Mouse (Mus musculus) midbrain, postnatal 0 days (tissue): Measurements from ENCODE around the gene Polr3a. TPM values are rescaled to one million over a fixed set of nuclear protein-coding genes. Genes with fewer than 3 reads are reported as not detected.
A peak's percentile ranks its signal among the peaks of the same experiment; 100 is the strongest.
"Not testable (repeated sequence)": the region's sequence is repeated elsewhere in the genome, so short reads cannot be mapped to it uniquely, and the experiment has no call there.

ENCODE experiments used
- ATAC-seq: fragments of 200-750 bp; cut with Nextera tagmentation; 2 replicates; pipeline ENCODE4 v1.8.0; 2017; ENCODE audit warnings: moderate number of reproducible peaks, mild to moderate bottlenecking, moderate TSS enrichment, moderate library complexity; ENCODE audit not compliant: low FRiP score
- DNase-seq: peaks from one replicate; pipeline ENCODE4 v3.0.0-alpha.2; 2015; ENCODE audit warnings: low spot score
- H3K27ac ChIP-seq: fragments of 300-500 bp; sonication (generic); 2 replicates; pipeline ENCODE4 v1.5.1; 2014; ENCODE audit warnings: low read depth, mild to moderate bottlenecking, low read length, mixed read lengths
- H3K27me3 ChIP-seq: fragments of 300-500 bp; sonication (generic); 2 replicates; pipeline ENCODE4 v1.6.1; 2014; ENCODE audit warnings: low read length, control low read depth, mixed read lengths; ENCODE audit not compliant: insufficient read depth
- H3K36me3 ChIP-seq: fragments of 300-500 bp; sonication (generic); 2 replicates; pipeline ENCODE4 v1.6.1; 2014; ENCODE audit warnings: low read length, control low read depth, mixed read lengths; ENCODE audit not compliant: insufficient read depth
- H3K4me1 ChIP-seq: fragments of 300-500 bp; sonication (generic); 2 replicates; pipeline ENCODE4 v1.6.1; 2014; ENCODE audit warnings: mild to moderate bottlenecking, control low read depth, antibody characterized with exemption, low read length, mixed read lengths; ENCODE audit not compliant: insufficient read depth
- H3K4me2 ChIP-seq: fragments of 300-500 bp; sonication (generic); 2 replicates; pipeline ENCODE4 v1.6.1; 2014; ENCODE audit warnings: low read depth, mild to moderate bottlenecking, low read length, mixed read lengths; ENCODE audit not compliant: poor library complexity, severe bottlenecking
- H3K4me3 ChIP-seq: fragments of 300-500 bp; sonication (generic); 2 replicates; pipeline ENCODE4 v1.5.1; 2014; ENCODE audit warnings: low read depth, mild to moderate bottlenecking, low read length, moderate library complexity
- H3K9ac ChIP-seq: fragments of 300-500 bp; sonication (generic); replicated peaks from 2 replicates; pipeline ENCODE4 v1.6.1; 2014; ENCODE audit warnings: mild to moderate bottlenecking, low read length, moderate library complexity, mixed read lengths; ENCODE audit not compliant: poor library complexity, severe bottlenecking
- H3K9me3 ChIP-seq: fragments of 300-500 bp; sonication (generic); 2 replicates; pipeline ENCODE4 v1.6.1; 2016; ENCODE audit warnings: low read length, control low read depth
- CTCF ChIP-seq: IDR thresholded peaks from 2 replicates; pipeline ENCODE4 v1.5.1; 2016; ENCODE audit warnings: antibody characterized with exemption, mild to moderate bottlenecking
- WGBS: fragments of 180-500 bp; shearing (Covaris S2); extraction: QIAGEN DNeasy Blood & Tissue Kit; methylation state at CpG from one replicate; pipeline ENCODE4 v1.1.7; 2014; 5-methylcytosine and 5-hydroxymethylcytosine counted together
- polyA plus RNA-seq: library from polyadenylated mRNA; unstranded; fragments of >200 nt; fragmentation: Nextera tagmentation; extraction: Ambion mirVana; gene quantifications from 2 replicates; pipeline ENCODE4 v1.2.1, GENCODE M21; 2015
- total RNA-seq: library from RNA; depleted of rRNA; stranded (reverse); fragments of >200 nt; gene quantifications from 2 replicates; pipeline ENCODE4 v1.2.3, GENCODE M21; 2014; rRNA removed

The Polr3a gene
- total and polyA plus RNA-seq, 2 experiments from 2014 or later: 14.6 to 22.0 TPM

DNA sequence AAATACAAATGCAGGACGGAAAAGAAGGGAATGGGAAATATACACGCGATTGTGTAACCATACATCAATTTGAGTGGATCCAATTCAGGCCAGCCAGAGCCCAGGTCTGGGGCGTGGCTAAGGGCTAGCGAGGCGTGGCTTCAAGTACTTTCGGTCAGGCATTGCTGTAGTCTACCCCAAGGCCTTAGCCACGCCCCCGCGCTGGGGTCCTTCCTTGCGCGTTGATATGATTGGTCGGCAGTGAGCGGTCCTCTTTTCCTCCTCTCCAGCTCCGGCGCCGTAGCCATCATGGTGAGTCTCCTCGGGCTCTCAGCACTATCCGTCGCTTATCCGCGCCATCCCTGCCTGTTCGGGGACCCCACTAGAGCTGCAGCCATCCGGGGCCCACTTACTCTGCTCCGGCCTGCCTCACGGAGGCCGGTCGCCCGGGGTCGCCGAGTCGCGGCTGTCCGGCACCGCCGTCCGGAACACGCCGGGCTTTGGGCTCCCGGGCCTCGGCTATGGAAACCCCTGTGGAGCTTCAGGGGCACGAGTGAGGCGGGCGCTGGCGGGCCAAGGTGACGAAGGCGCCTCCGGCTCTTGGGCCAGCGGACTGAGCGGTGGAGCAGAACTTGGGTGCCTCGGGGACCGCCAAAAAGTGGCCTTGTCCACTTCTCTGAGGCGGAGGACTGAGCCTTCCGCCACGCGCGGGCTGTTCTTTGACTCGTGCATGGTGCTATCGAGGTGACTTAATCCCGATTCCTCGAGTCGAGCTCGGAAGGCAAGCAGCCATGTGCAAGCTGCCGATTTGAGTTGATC, 3.8 kb upstream of the Polr3a start:
- no peak for TF ChIP-seq CTCF
- Histone ChIP-seq H3K9me3 (no peaks in the 10 kb centered on the region), H3K9ac (peak overlapping the region; percentile 87), H3K4me2 (peak overlapping the region; percentile 65), H3K36me3 (peaks cover 15% of the 10 kb centered on the region; the same call in 1 of the 2 replicates), H3K4me1 (peaks cover 7% of the 10 kb centered on the region), H3K27me3 (no peaks in the 10 kb centered on the region), H3K4me3 (peak overlapping the region; percentile 87), H3K27ac (peak overlapping the region; percentile 91)
- WGBS: under 1% methylated on average over 64 of the region's 64 CpGs
- ATAC-seq: peak; percentile 93
- peak; percentile 97 for DNase-seq

DNA sequence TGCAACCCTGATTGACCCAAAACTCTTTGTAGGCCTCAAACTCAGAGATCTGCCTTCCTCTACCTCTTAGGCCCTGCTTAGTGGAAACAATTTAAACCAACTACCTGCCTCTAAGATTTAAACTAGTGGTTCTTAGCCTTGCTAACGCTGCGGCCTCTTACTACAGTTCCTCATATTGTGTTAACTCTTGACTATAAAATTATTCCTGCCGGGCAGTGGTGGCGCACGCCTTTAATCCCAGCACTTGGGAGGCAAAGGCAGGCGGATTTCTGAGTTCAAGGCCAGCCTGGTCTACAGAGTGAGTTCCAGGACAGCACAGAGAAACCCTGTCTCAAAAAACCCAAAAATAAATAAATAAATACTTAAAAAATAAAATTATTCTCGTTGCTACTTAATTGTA, 2.9 kb upstream of the Polr3a start:
- not testable (repeated sequence) for H3K27me3 ChIP-seq, DNase-seq, H3K36me3 ChIP-seq, ATAC-seq, H3K4me2 ChIP-seq, H3K9me3 ChIP-seq, H3K4me3 ChIP-seq, H3K27ac ChIP-seq, H3K4me1 ChIP-seq, H3K9ac ChIP-seq
- 90% methylated on average over 7 of the region's 7 CpGs for WGBS

DNA sequence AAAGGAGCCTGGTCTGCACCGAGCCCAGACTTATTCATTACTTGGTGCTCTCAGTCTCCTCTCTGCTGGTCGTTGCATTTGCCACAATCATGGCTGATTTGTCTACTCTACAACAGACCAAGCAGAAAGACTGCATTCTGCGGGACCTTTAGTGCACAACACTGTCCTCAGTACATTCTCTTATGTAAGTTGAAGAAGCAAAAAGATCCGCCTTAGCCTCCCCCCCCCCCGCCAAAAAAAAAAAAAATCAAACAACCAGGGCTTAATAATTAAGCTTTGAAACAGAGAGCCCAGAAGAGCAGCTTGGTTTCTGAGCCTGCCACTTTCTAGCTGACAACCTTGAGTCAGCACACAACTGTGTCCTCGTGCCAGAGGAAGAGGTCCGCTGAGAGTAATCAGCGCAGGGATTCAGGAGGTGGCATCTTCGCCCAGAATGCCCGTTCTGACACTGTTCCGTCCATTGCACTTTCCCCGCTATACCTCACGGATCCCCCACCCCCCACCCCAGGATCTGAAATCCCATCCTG, 554 bp downstream of the Polr3a start:
- no peak for ATAC-seq
- H3K27ac ChIP-seq: peak overlapping the region; percentile 27; the same call in 1 of the 2 replicates

DNA sequence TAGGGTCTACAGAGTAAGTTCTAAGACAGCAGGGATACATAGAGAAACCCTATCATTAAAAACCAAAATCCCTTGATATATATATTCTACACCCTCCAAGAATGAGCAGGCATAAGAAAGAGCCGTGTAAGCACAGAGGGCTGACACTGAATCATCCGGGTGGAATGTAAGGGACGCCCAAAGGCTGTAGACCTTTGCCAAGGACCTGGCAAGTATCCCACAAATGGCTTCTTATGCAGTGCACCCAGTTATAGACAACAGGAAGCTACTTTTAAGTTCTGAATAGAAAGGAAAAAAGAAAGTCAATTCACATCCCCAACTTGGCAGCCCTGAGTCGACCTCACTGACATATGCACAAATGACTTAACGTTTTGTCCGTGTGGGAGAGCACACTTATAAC, 18.1 kb downstream of the Polr3a start:
- Histone ChIP-seq H3K4me2 (no peak overlapping the region), H3K27me3 (no peaks in the 10 kb centered on the region), H3K4me3 (no peak overlapping the region), H3K27ac (no peak overlapping the region), H3K4me1 (no peaks in the 10 kb centered on the region), H3K9me3 (no peaks in the 10 kb centered on the region), H3K36me3 (peaks cover 79% of the 10 kb centered on the region), H3K9ac (no peak overlapping the region)
- no peak for TF ChIP-seq CTCF
- 93% methylated on average over 6 of the region's 6 CpGs for WGBS
- ATAC-seq (no peak), DNase-seq (no peak)

More for the DNA sequence above, 554 bp downstream of the Polr3a start:
- Histone ChIP-seq H3K27me3 (no peaks in the 10 kb centered on the region), H3K9me3 (no peaks in the 10 kb centered on the region), H3K9ac (peak overlapping the region; percentile 59), H3K4me2 (peak overlapping the region; percentile 73), H3K4me3 (peak overlapping the region; percentile 64), H3K4me1 (peaks cover 4% of the 10 kb centered on the region; the same call in 1 of the 2 replicates), H3K36me3 (peaks cover 27% of the 10 kb centered on the region)
- TF ChIP-seq CTCF: no peak
- WGBS: 8% methylated on average over 13 of the region's 13 CpGs
- DNase-seq: no peak

DNA sequence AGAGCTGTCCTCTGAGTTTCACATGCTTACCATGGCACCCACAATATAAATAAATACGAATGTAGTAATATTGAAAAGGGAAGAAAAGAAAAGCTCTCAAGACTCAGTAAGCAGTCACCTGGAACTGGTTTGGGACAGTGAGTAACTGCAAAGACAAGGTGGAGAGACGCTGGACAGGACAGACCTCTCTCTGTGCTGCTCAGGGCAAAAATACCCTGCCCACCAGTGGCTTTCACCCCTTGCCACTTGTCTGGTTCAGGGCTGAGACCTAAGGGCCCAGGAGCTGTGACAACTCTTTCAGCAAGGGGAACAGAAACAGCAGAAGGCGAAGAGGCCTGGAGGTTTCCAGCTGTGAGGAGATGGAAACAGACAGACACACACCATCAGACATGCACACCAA, 28.7 kb downstream of the Polr3a start:
- 88% methylated on average over 3 of the region's 3 CpGs for WGBS
- peaks cover 72% of the 10 kb centered on the region for H3K36me3 ChIP-seq
- ATAC-seq (no peak), DNase-seq (no peak)
- TF ChIP-seq CTCF: no peak
- no peak overlapping the region for H3K9ac ChIP-seq
- no peak overlapping the region for H3K4me2 ChIP-seq
- H3K27ac ChIP-seq: no peak overlapping the region
- no peaks in the 10 kb centered on the region for H3K27me3 ChIP-seq
- H3K9me3 ChIP-seq: no peaks in the 10 kb centered on the region
- no peak overlapping the region for H3K4me3 ChIP-seq
- no peaks in the 10 kb centered on the region for H3K4me1 ChIP-seq

DNA sequence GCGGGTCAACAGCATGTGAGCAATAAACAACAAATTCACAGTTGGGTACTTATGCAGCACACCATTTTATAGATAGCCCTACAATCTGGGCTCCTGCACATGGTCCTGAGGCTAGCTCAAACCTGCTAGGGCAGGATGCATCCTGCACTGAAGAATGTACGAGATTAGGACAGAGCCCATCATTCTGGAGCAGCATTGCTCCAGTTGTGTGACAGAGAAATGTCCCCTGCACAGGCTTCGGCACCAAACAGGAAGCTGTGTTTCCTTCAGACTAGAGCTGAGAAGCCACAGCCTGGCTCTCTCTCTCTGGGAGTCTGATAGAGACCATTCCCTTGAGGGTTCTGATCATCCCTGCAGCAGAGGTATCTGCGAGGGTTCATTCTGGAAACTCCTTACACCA, 43.3 kb downstream of the Polr3a start:
- H3K27ac ChIP-seq, H3K9me3 ChIP-seq, H3K4me1 ChIP-seq, H3K4me2 ChIP-seq, H3K27me3 ChIP-seq, DNase-seq, H3K4me3 ChIP-seq, ATAC-seq, H3K9ac ChIP-seq: not testable (repeated sequence)
- WGBS: 92% methylated on average over 4 of the region's 4 CpGs
- H3K36me3 ChIP-seq: peaks cover 17% of the 10 kb centered on the region

Other genes with a start within 250 kb of the Polr3a start
- gene Dlg5, start 241.1 kb downstream of the Polr3a start, total RNA-seq: 84.3 and 87.4 TPM in 2 replicates
- 15.3 and 17.9 TPM in 2 replicates for gene Dlg5, start 241.1 kb downstream of the Polr3a start, polyA plus RNA-seq
- gene E330034G19Rik, start 193.8 kb downstream of the Polr3a start, total RNA-seq: not detected in 2 replicates
- 0.11 TPM in 1 of 2 replicates, not detected in the other for gene E330034G19Rik, start 193.8 kb downstream of the Polr3a start, polyA plus RNA-seq
- gene Rps24, start 67 bp upstream of the Polr3a start, total RNA-seq: 1,066 and 1,223 TPM in 2 replicates
- gene Rps24, start 67 bp upstream of the Polr3a start, polyA plus RNA-seq: 799 and 839 TPM in 2 replicates